Mouse (Mus musculus) intestine, embryonic 15.5 days (tissue): ENCODE data around the gene Crtc2. TPM values are rescaled to one million over a fixed set of nuclear protein-coding genes. Genes with fewer than 3 reads are reported as not detected.

Experiments used
- ATAC-seq: fragments of 200-750 bp; cut with Nextera tagmentation; 2 replicates; pipeline ENCODE4 v1.8.0; 2017; ENCODE audit warnings: moderate TSS enrichment, moderate library complexity
- H3K27ac ChIP-seq: fragments of 300-500 bp; sonication (generic); 2 replicates; pipeline ENCODE4 v1.5.1; 2015; ENCODE audit warnings: mild to moderate bottlenecking, inconsistent platforms
- H3K27me3 ChIP-seq: fragments of 300-500 bp; sonication (generic); replicated peaks from 2 replicates; pipeline ENCODE4 v1.6.1; 2015; ENCODE audit warnings: inconsistent platforms
- H3K36me3 ChIP-seq: fragments of 300-500 bp; sonication (generic); 2 replicates; pipeline ENCODE4 v1.6.1; 2015; ENCODE audit warnings: inconsistent platforms
- H3K4me1 ChIP-seq: fragments of 300-500 bp; sonication (generic); replicated peaks from 2 replicates; pipeline ENCODE4 v1.6.1; 2015; ENCODE audit warnings: inconsistent platforms
- H3K4me2 ChIP-seq: fragments of 300-500 bp; sonication (generic); replicated peaks from 2 replicates; pipeline ENCODE4 v1.6.1; 2015; ENCODE audit warnings: mild to moderate bottlenecking, inconsistent platforms
- H3K4me3 ChIP-seq: fragments of 300-500 bp; sonication (generic); replicated peaks from 2 replicates; pipeline ENCODE4 v1.5.1; 2015; ENCODE audit warnings: inconsistent platforms
- H3K9ac ChIP-seq: fragments of 300-500 bp; sonication (generic); 2 replicates; pipeline ENCODE4 v1.6.1; 2015; ENCODE audit warnings: inconsistent platforms
- H3K9me3 ChIP-seq: fragments of 300-500 bp; sonication (generic); 2 replicates; pipeline ENCODE4 v1.6.1; 2016; ENCODE audit warnings: inconsistent platforms
- WGBS: fragments of 180-500 bp; shearing (Covaris S2); methylation state at CpG from one replicate; pipeline ENCODE4 v1.1.7; 2015; 5-methylcytosine and 5-hydroxymethylcytosine counted together
- polyA plus RNA-seq: library from polyadenylated mRNA; unstranded; fragments of >200 nt; fragmentation: Nextera tagmentation; extraction: Ambion mirVana; gene quantifications from 2 replicates; pipeline ENCODE4 v1.2.1, GENCODE M21; 2015

The Crtc2 gene
- polyA plus RNA-seq, 1 experiment from 2014 or later, result 18.6 TPM

- WGBS, result 2% methylated on average over 11 of the region's 11 CpGs
- Histone ChIP-seq H3K27ac (peak overlapping the region; percentile 96; the same call in 1 of the 2 replicates), H3K27me3 (no peaks in the 10 kb centered on the region), H3K9me3 (no peaks in the 10 kb centered on the region), H3K4me1 (peaks cover 8% of the 10 kb centered on the region), H3K9ac (peak overlapping the region; percentile 86), H3K36me3 (no peaks in the 10 kb centered on the region), H3K4me3 (peak overlapping the region; percentile 84), H3K4me2 (peak overlapping the region; percentile 72)
- no peak for ATAC-seq
Measured at GRCm38 (mm10) chr3:90294064-90294440, 40.1 kb downstream of the Crtc2 start.

- Histone ChIP-seq H3K9me3 (no peaks in the 10 kb centered on the region), H3K4me2 (peak overlapping the region; percentile 72), H3K27me3 (no peaks in the 10 kb centered on the region), H3K36me3 (no peaks in the 10 kb centered on the region), H3K4me1 (peaks cover 8% of the 10 kb centered on the region), H3K27ac (no peak overlapping the region), H3K4me3 (peak overlapping the region; percentile 84), H3K9ac (peak overlapping the region; percentile 86)
- WGBS, result 59% methylated on average over 2 of the region's 2 CpGs
- ATAC-seq, result no peak
Measured at GRCm38 (mm10) chr3:90294651-90295050, 40.7 kb downstream of the Crtc2 start.

GRCm38 (mm10) chr3:90305801-90306200 lies 51.8 kb downstream of the Crtc2 start:
- H3K27ac ChIP-seq, result no peak overlapping the region
- ATAC-seq, result no peak
- no peaks in the 10 kb centered on the region for H3K9me3 ChIP-seq
- H3K4me1 ChIP-seq, result 0 out of 2 replicates have a peak, but pooled peaks cover 7% of the 10 kb centered on the region
- H3K4me3 ChIP-seq, result no peak overlapping the region
- no peak overlapping the region for H3K4me2 ChIP-seq
- no peaks in the 10 kb centered on the region for H3K36me3 ChIP-seq
- no peaks in the 10 kb centered on the region for H3K27me3 ChIP-seq
- WGBS, result 64% methylated on average over 3 of the region's 3 CpGs
- H3K9ac ChIP-seq, result no peak overlapping the region

- Histone ChIP-seq H3K4me1 (peaks cover 7% of the 10 kb centered on the region; the same call in 1 of the 2 replicates), H3K36me3 (no peaks in the 10 kb centered on the region)
Measured at GRCm38 (mm10) chr3:90309589-90309988, 55.6 kb downstream of the Crtc2 start.

GRCm38 (mm10) chr3:90313367-90313766 lies 59.4 kb downstream of the Crtc2 start:
- ATAC-seq, result no peak
- no peaks in the 10 kb centered on the region for H3K36me3 ChIP-seq
- H3K27ac ChIP-seq, result no peak overlapping the region
- H3K27me3 ChIP-seq, result no peaks in the 10 kb centered on the region
- peaks cover 3% of the 10 kb centered on the region; the same call in 1 of the 2 replicates for H3K4me1 ChIP-seq
- H3K4me3 ChIP-seq, result no peak overlapping the region
- H3K4me2 ChIP-seq, result no peak overlapping the region
- H3K9me3 ChIP-seq, result no peaks in the 10 kb centered on the region
- H3K9ac ChIP-seq, result no peak overlapping the region

More at GRCm38 (mm10) chr3:90309589-90309988, 55.6 kb downstream of the Crtc2 start:
- no peak overlapping the region for H3K4me2 ChIP-seq
- no peak for ATAC-seq
- no peak overlapping the region for H3K4me3 ChIP-seq
- H3K27me3 ChIP-seq, result no peaks in the 10 kb centered on the region
- H3K9me3 ChIP-seq, result no peaks in the 10 kb centered on the region
- no peak overlapping the region for H3K27ac ChIP-seq
- no peak overlapping the region for H3K9ac ChIP-seq

Other genes with a start within 250 kb of the Crtc2 start
- gene 4933434E20Rik, start 202.5 kb upstream of the Crtc2 start, polyA plus RNA-seq, result 188 TPM in 2 replicates
- gene Ubap2l, start 201.5 kb upstream of the Crtc2 start, polyA plus RNA-seq, result 141 and 164 TPM in 2 replicates
- gene Tpm3, start 181.5 kb upstream of the Crtc2 start, polyA plus RNA-seq, result 562 and 582 TPM in 2 replicates
- gene Nup210l, start 150.0 kb upstream of the Crtc2 start, polyA plus RNA-seq, result 0.25 and 0.33 TPM in 2 replicates
- 1,458 and 1,499 TPM in 2 replicates for gene Rps27, start 40.5 kb upstream of the Crtc2 start, polyA plus RNA-seq
- gene Rab13, start 40.5 kb upstream of the Crtc2 start, polyA plus RNA-seq, result 23.1 and 23.5 TPM in 2 replicates
- 111 and 113 TPM in 2 replicates for gene Jtb, start 22.6 kb upstream of the Crtc2 start, polyA plus RNA-seq
- gene Creb3l4, start 10.7 kb upstream of the Crtc2 start, polyA plus RNA-seq, result 10.7 and 14.5 TPM in 2 replicates
- 114 and 119 TPM in 2 replicates for gene Slc39a1, start 6.0 kb upstream of the Crtc2 start, polyA plus RNA-seq
- 2.3 and 3.9 TPM in 2 replicates for gene Dennd4b, start 11.0 kb downstream of the Crtc2 start, polyA plus RNA-seq
- 9.0 and 9.7 TPM in 2 replicates for gene Gatad2b, start 39.0 kb downstream of the Crtc2 start, polyA plus RNA-seq
- 10.6 and 12.4 TPM in 2 replicates for gene Slc27a3, start 135.8 kb downstream of the Crtc2 start, polyA plus RNA-seq
- gene Ints3, start 179.5 kb downstream of the Crtc2 start, polyA plus RNA-seq, result 28.6 and 29.8 TPM in 2 replicates
- gene Npr1, start 211.7 kb downstream of the Crtc2 start, polyA plus RNA-seq, result 5.7 and 6.2 TPM in 2 replicates
- 146 and 157 TPM in 2 replicates for gene Ilf2, start 222.0 kb downstream of the Crtc2 start, polyA plus RNA-seq
- gene Snapin, start 236.9 kb downstream of the Crtc2 start, polyA plus RNA-seq, result 69.8 and 74.0 TPM in 2 replicates